Mouse (Mus musculus): ENCODE data around the gene Cpt1b. TPM values are rescaled to one million over a fixed set of nuclear protein-coding genes. Genes with fewer than 3 reads are reported as not detected.

The Cpt1b gene
- polyA plus RNA-seq, 1 experiment: 5.9 TPM

GRCm38 (mm10) chr15:89471476-89471875, 45.8 kb upstream of the Cpt1b start:
- no peak overlapping the region for H3K4me3 ChIP-seq
- H3K4me2 ChIP-seq (ENCODE audit: low read depth): no peak overlapping the region
- no peaks in the 10 kb centered on the region for H3K36me3 ChIP-seq (ENCODE audit: control insufficient read depth, insufficient read depth)
- no peak for TF ChIP-seq REST (IDR thresholded peaks at IDR 0.05; ENCODE audit: insufficient read depth, insufficient read length)
- TF ChIP-seq TCF3 (IDR thresholded peaks at IDR 0.05; ENCODE audit: insufficient read length, low read depth): no peak
- TF ChIP-seq TCF12 (IDR thresholded peaks at IDR 0.05; ENCODE audit: insufficient read depth, poor library complexity, severe bottlenecking): no peak
- no peak for TF ChIP-seq POLR2A (IDR thresholded peaks at IDR 0.05; ENCODE audit: insufficient read length, low read depth)
- no peak for TF ChIP-seq MYOD1 (IDR thresholded peaks at IDR 0.05; ENCODE audit: control insufficient read depth in 1 of 3, insufficient read length in 2 of 3, low read depth in 2 of 3)
- no peak for TF ChIP-seq USF1 (IDR thresholded peaks at IDR 0.05; ENCODE audit: low read depth)
- TF ChIP-seq MAX (IDR thresholded peaks at IDR 0.05; ENCODE audit: low read depth): no peak
- TF ChIP-seq SRF (IDR thresholded peaks at IDR 0.05; ENCODE audit: control insufficient read depth, insufficient read length, low read depth): no peak
- TF ChIP-seq E2F4 (IDR thresholded peaks at IDR 0.05; ENCODE audit: insufficient read depth): no peak
- TF ChIP-seq CEBPB (IDR thresholded peaks at IDR 0.05; ENCODE audit: insufficient read depth, poor library complexity, severe bottlenecking): no peak
- no peak for TF ChIP-seq MYOG (IDR thresholded peaks at IDR 0.05; ENCODE audit: control insufficient read depth in 1 of 3, insufficient read depth in 1 of 3, insufficient read length in 2 of 3, low read depth in 2 of 3)
- TF ChIP-seq POLR2AphosphoS2 (IDR thresholded peaks at IDR 0.05; ENCODE audit: insufficient read length, low read depth): no peak
- H3K79me2 ChIP-seq (ENCODE audit: control insufficient read depth, insufficient read depth): no peaks in the 10 kb centered on the region
- H3ac ChIP-seq (ENCODE audit: control insufficient read depth, insufficient read length): no peak overlapping the region
- H3K27me3 ChIP-seq (ENCODE audit: control insufficient read depth, insufficient read depth, insufficient read length): peaks cover 6% of the 10 kb centered on the region

- Histone ChIP-seq H3K27me3 (ENCODE audit: control insufficient read depth, insufficient read depth, insufficient read length) (peaks cover 6% of the 10 kb centered on the region), H3K79me2 (ENCODE audit: control insufficient read depth, insufficient read depth) (no peaks in the 10 kb centered on the region), H3K4me2 (ENCODE audit: low read depth) (no peak overlapping the region), H3ac (ENCODE audit: control insufficient read depth, insufficient read length) (no peak overlapping the region), H3K4me3 (no peak overlapping the region), H3K36me3 (ENCODE audit: control insufficient read depth, insufficient read depth) (no peaks in the 10 kb centered on the region)
- TF ChIP-seq TCF3 (IDR thresholded peaks at IDR 0.05; ENCODE audit: insufficient read length, low read depth) (no peak), TCF12 (IDR thresholded peaks at IDR 0.05; ENCODE audit: insufficient read depth, poor library complexity, severe bottlenecking) (no peak), MYOG (IDR thresholded peaks at IDR 0.05; ENCODE audit: control insufficient read depth in 1 of 3, insufficient read depth in 1 of 3, insufficient read length in 2 of 3, low read depth in 2 of 3) (no peak), POLR2A (IDR thresholded peaks at IDR 0.05; ENCODE audit: insufficient read length, low read depth) (no peak), CEBPB (IDR thresholded peaks at IDR 0.05; ENCODE audit: insufficient read depth, poor library complexity, severe bottlenecking) (no peak), MAX (IDR thresholded peaks at IDR 0.05; ENCODE audit: low read depth) (no peak)
Measured at GRCm38 (mm10) chr15:89468577-89468976, 42.9 kb upstream of the Cpt1b start.

GRCm38 (mm10) chr15:89465052-89465451, 39.4 kb upstream of the Cpt1b start:
- TF ChIP-seq TCF12 (IDR thresholded peaks at IDR 0.05; ENCODE audit: insufficient read depth, poor library complexity, severe bottlenecking): no peak
- no peak for TF ChIP-seq E2F4 (IDR thresholded peaks at IDR 0.05; ENCODE audit: insufficient read depth)
- no peak for TF ChIP-seq REST (IDR thresholded peaks at IDR 0.05; ENCODE audit: insufficient read depth, insufficient read length)
- TF ChIP-seq POLR2A (IDR thresholded peaks at IDR 0.05; ENCODE audit: insufficient read length, low read depth): no peak
- no peak for TF ChIP-seq TCF3 (IDR thresholded peaks at IDR 0.05; ENCODE audit: insufficient read length, low read depth)
- no peak for TF ChIP-seq POLR2AphosphoS2 (IDR thresholded peaks at IDR 0.05; ENCODE audit: insufficient read length, low read depth)
- TF ChIP-seq MYOD1 (IDR thresholded peaks at IDR 0.05; ENCODE audit: control insufficient read depth in 1 of 3, insufficient read length in 2 of 3, low read depth in 2 of 3): no peak
- no peak for TF ChIP-seq SRF (IDR thresholded peaks at IDR 0.05; ENCODE audit: control insufficient read depth, insufficient read length, low read depth)
- no peak for TF ChIP-seq MYOG (IDR thresholded peaks at IDR 0.05; ENCODE audit: control insufficient read depth in 1 of 3, insufficient read depth in 1 of 3, insufficient read length in 2 of 3, low read depth in 2 of 3)
- peaks cover 31% of the 10 kb centered on the region for H3K27me3 ChIP-seq (ENCODE audit: control insufficient read depth, insufficient read depth, insufficient read length)
- H3K36me3 ChIP-seq (ENCODE audit: control insufficient read depth, insufficient read depth): no peaks in the 10 kb centered on the region
- H3K79me2 ChIP-seq (ENCODE audit: control insufficient read depth, insufficient read depth): no peaks in the 10 kb centered on the region
- no peak overlapping the region for H3K4me2 ChIP-seq (ENCODE audit: low read depth)
- H3ac ChIP-seq (ENCODE audit: control insufficient read depth, insufficient read length): no peak overlapping the region
- no peak overlapping the region for H3K4me3 ChIP-seq

GRCm38 (mm10) chr15:89463334-89464235, 37.9 kb upstream of the Cpt1b start:
- Histone ChIP-seq H3K36me3 (ENCODE audit: control insufficient read depth, insufficient read depth) (no peaks in the 10 kb centered on the region), H3K79me2 (ENCODE audit: control insufficient read depth, insufficient read depth) (no peaks in the 10 kb centered on the region), H3K4me3 (no peak overlapping the region), H3K4me2 (ENCODE audit: low read depth) (no peak overlapping the region), H3K27me3 (ENCODE audit: control insufficient read depth, insufficient read depth, insufficient read length) (peaks cover 42% of the 10 kb centered on the region), H3ac (ENCODE audit: control insufficient read depth, insufficient read length) (no peak overlapping the region)
- TF ChIP-seq POLR2A (IDR thresholded peaks at IDR 0.05; ENCODE audit: insufficient read length, low read depth): no peak

- Histone ChIP-seq H3K27me3 (ENCODE audit: control insufficient read depth, insufficient read depth, insufficient read length) (peaks cover 56% of the 10 kb centered on the region), H3K36me3 (ENCODE audit: control insufficient read depth, insufficient read depth) (no peaks in the 10 kb centered on the region), H3K79me2 (ENCODE audit: control insufficient read depth, insufficient read depth) (no peaks in the 10 kb centered on the region), H3K4me2 (ENCODE audit: low read depth) (no peak overlapping the region), H3ac (ENCODE audit: control insufficient read depth, insufficient read length) (no peak overlapping the region), H3K4me3 (no peak overlapping the region)
- no peak for TF ChIP-seq REST (IDR thresholded peaks at IDR 0.05; ENCODE audit: insufficient read depth, insufficient read length)
- TF ChIP-seq POLR2A (IDR thresholded peaks at IDR 0.05; ENCODE audit: insufficient read length, low read depth): no peak
- TF ChIP-seq USF1 (IDR thresholded peaks at IDR 0.05; ENCODE audit: low read depth): no peak
- no peak for TF ChIP-seq CEBPB (IDR thresholded peaks at IDR 0.05; ENCODE audit: insufficient read depth, poor library complexity, severe bottlenecking)
- no peak for TF ChIP-seq TCF12 (IDR thresholded peaks at IDR 0.05; ENCODE audit: insufficient read depth, poor library complexity, severe bottlenecking)
- no peak for TF ChIP-seq TCF3 (IDR thresholded peaks at IDR 0.05; ENCODE audit: insufficient read length, low read depth)
- no peak for TF ChIP-seq MAX (IDR thresholded peaks at IDR 0.05; ENCODE audit: low read depth)
- TF ChIP-seq MYOD1 (IDR thresholded peaks at IDR 0.05; ENCODE audit: control insufficient read depth in 1 of 3, insufficient read length in 2 of 3, low read depth in 2 of 3): no peak
- no peak for TF ChIP-seq E2F4 (IDR thresholded peaks at IDR 0.05; ENCODE audit: insufficient read depth)
- no peak for TF ChIP-seq SRF (IDR thresholded peaks at IDR 0.05; ENCODE audit: control insufficient read depth, insufficient read length, low read depth)
- no peak for TF ChIP-seq MYOG (IDR thresholded peaks at IDR 0.05; ENCODE audit: control insufficient read depth in 1 of 3, insufficient read depth in 1 of 3, insufficient read length in 2 of 3, low read depth in 2 of 3)
- no peak for TF ChIP-seq POLR2AphosphoS2 (IDR thresholded peaks at IDR 0.05; ENCODE audit: insufficient read length, low read depth)
Measured at GRCm38 (mm10) chr15:89462176-89462575, 36.5 kb upstream of the Cpt1b start.
